Mouse (Mus musculus): ENCODE results near the gene Gjc1.
A peak's percentile ranks its signal among the peaks of the same experiment; 100 is the strongest.

The Gjc1 gene

DNA sequence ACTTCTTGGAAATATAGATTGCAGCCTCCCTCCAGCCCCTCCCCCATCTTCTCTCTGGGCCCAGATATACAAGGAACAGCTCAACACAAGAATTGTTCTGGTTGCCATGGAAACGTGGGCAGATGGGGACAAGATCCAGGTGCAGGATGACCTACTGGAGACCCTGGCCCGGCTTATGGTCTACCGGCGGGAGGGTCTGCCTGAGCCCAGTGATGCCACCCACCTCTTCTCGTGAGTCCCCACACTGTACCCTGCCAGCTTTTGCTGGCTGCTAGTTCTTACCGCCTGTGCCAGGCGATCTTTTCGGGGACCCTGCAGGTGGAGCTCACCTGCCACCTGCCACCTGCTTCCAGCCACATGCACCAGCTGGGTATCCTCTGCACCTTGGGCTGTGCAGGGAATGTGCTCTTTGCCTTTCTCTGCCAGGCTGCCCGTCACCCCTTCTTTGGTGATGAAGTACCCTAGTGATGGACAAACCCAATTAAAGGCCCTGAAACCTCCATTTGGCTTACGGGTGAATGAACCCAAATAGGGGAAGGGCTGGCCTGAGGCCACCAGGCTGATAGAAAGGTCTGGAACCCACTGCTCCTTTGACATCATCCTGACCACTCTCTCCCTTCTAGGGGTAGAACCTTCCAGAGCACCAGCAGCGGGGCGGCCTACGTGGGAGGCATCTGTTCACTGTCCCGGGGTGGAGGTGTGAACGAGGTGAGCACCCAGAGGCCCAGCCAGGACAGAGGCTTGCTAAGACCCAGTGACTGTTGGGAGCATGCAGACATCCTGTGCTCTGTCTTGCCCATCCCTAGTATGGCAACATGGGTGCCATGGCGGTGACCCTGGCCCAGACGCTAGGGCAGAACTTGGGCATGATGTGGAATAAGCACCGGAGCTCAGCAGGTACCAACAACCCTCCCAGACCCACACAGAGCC, 46.5 kb downstream of the Gjc1 start:
- no peak for DNase-seq (ENCODE audit: low read depth, low spot score)

- no peak for DNase-seq (ENCODE audit: low read depth, low spot score)
These were observed 47.4 kb downstream of the Gjc1 start for GRCm38 (mm10) chr11:102771916-102772714.

- peak; percentile 76 for DNase-seq (ENCODE audit: low read depth, low spot score)
These were observed 48.7 kb downstream of the Gjc1 start for GRCm38 (mm10) chr11:102770662-102771435.

GRCm38 (mm10) chr11:102769993-102770661, 49.4 kb downstream of the Gjc1 start:
- no peak for DNase-seq (ENCODE audit: low read depth, low spot score)

- no peak for DNase-seq (ENCODE audit: low read depth, low spot score)
These were observed 50.4 kb downstream of the Gjc1 start for GRCm38 (mm10) chr11:102769141-102769540.

- DNase-seq (ENCODE audit: low read depth, low spot score), result no peak
These were observed 52.3 kb downstream of the Gjc1 start for GRCm38 (mm10) chr11:102767055-102767670.

GRCm38 (mm10) chr11:102765416-102765815, 54.1 kb downstream of the Gjc1 start:
- no peak for DNase-seq (ENCODE audit: low read depth, low spot score)

- peak; percentile 76 for DNase-seq (ENCODE audit: low read depth, low spot score)
These were observed 56.3 kb downstream of the Gjc1 start for GRCm38 (mm10) chr11:102763009-102763767.

DNA sequence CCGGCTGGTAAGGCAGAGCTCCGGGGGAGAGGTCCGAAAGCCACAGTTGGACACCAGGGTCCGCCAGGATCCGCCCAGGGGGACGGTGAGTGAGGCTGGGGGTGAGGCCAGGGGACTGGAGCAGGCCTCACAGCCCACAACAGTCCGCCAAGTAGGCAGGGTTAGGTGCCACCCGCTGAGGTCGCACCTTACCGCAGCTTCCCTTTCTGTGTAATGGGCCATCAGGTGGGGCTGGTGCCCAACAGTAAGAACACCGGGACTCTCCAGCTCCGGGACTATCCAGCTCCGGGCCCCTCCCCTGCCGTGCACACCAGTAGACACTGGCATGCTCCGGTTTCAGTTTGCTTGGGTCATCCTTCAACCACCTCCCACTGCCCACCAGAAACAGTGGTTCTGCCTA, 57.3 kb downstream of the Gjc1 start:
- DNase-seq (ENCODE audit: low read depth, low spot score), result no peak

DNA sequence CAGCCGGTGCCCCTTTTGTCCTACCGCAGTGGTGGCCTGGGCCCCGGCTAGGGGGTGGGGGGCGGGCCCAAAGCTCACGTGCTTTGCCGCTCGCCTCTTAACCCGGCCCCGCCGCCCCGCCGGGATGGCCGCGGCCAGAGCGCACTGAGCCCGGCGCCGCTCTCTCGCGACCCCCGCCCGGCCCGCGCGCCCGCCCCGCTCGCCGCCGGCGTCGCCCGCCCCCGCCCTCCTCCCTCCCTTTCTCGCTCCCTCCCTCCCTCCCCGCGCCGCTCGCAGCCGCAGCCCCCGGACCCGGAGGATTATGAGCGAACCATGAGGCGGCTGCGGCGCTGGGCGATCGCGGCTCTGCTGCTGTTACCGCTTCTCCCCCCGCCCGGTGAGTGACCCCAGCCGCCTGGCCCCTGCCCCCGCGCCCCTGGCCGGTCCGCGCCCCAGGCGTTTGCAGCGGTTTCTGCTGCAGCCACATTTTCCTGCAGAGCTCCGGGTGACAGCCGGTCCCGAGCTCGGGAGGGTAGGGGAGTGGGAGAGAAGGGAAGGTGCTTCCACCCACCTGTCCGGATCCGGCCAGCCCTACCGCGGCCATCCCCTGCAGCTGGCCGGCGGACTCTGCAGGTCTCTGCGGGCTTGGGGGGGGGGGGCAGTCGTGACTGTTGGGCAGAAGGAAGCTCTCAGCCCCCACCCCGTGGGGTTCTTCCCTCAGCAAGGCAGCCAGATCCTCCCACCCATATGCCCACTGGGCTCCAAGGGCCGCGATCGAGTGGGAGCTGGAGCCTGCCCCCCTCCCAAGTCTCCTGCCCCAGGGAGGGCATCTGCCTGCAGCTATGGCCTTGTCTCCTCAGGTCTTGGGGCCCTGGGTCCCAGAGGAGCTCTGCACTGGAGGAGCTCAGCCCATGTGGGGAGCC, 57.9 kb downstream of the Gjc1 start, which contains the start of gene Adam11:
TSS of gene Adam11 (plus strand) at position 131 of the 902 bp plus-strand sequence.
- DNase-seq (ENCODE audit: low read depth, low spot score), result peak; percentile 69

DNA sequence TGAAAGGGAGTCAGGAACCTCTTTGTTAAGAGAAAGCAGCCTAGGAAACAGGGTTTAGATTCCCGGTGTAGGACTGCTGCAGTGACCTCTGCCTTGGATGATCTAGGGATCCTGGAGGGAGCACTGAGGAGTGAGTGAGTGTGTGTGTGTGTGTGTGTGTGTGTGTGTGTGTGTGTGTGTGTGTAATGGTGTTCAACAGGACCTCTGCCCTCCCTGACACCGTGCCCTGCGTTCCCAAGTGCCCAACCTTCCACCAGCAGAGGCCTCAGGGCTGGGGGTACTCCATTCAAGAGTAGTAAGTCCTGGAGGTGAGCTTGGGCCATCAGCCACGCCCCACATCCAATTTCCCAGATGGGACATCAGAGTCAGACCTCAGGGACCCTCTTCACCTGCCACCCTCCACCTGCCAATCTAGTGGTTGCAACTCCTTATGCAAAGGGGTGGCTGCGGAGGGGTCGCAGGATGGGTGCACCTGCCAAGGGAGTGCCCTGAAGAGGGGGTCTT, 58.6 kb downstream of the Gjc1 start:
- no peak for DNase-seq (ENCODE audit: low read depth, low spot score)

DNA sequence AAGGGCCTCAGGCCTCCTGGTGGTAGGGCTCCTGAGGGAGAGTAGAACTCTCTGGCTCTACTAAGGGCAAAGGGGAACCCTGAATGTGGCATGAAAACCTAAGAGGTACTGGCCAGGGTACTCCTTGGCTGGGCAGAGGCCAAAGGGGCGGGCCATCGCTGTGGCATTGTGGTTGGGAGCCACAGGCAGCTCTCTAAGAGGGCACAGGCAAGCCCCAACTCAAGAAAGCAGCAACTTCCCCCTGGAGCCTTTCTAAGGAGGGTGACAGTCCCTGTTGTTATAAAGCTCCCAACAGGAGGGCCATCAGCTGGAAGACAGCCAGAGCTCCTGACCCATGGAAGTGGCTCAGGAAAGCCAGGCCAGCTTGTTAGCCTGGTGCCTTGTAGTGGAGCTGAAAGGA, 60.5 kb downstream of the Gjc1 start:
- no peak for DNase-seq (ENCODE audit: low read depth, low spot score)

- no peak for DNase-seq (ENCODE audit: low read depth, low spot score)
These were observed 64.1 kb downstream of the Gjc1 start for GRCm38 (mm10) chr11:102755391-102755790.

- DNase-seq (ENCODE audit: low read depth, low spot score), result no peak
These were observed 65.1 kb downstream of the Gjc1 start for GRCm38 (mm10) chr11:102754416-102754815.

GRCm38 (mm10) chr11:102753591-102754324, 65.7 kb downstream of the Gjc1 start:
- no peak for DNase-seq (ENCODE audit: low read depth, low spot score)

DNA sequence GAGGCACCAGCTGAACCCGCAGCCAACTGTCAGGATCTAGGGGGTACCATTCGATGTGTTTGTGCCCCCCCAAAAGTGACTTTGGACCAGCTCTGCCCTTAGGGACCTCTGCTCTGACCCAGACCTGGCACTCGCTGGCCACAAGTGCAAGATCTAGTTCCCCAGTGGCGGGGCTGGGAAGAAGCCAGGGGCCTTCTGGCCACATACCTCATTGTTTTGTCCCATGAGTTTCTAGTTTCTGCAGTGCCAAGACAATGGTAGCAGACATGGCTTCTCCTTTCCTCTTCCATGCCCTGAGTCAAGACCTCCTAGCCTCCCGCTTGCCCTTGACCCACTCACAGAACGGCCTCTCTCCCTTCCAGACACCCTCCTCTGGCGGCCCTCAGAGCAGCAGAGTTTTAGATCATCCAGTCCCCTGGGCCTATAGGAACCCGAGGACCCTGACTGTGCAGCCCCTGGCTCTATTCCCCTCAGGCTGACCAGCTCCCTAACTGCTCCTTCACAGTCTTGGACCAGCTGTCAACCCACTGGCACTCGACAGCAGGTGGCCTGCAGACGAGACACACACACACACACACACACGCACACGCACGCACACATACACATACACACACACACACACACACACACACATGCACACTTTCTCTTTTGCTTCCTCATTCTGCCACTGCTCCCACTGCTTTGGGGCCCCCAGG, 66.5 kb downstream of the Gjc1 start:
- DNase-seq (ENCODE audit: low read depth, low spot score), result no peak

DNA sequence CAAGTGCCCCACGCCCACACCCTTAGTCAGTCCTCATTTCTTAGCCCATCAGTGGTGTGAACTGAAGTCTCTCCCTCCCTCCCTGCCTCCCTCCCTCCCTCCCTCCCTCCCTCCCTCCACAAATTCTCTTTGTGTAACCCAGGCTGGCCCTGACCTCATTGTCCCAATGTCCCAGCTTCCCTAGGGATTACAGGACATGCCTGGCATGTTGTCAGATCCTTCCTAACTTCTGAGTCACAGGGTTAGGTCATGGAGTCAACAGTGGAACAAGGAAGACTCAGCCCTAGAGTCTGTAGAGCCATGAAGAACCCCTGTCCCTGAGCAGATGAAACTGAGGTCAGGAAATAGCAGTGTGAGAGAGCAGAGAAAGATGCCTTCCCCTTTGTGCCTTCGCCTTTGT, 69.8 kb downstream of the Gjc1 start:
- DNase-seq (ENCODE audit: low read depth, low spot score), result no peak
